Mouse (Mus musculus): ENCODE results near the gene Vmn1r94.
"Not testable (repeated sequence)": the region's sequence is repeated elsewhere in the genome, so short reads cannot be mapped to it uniquely, and the experiment has no call there.

Vmn1r94 gene

DNA sequence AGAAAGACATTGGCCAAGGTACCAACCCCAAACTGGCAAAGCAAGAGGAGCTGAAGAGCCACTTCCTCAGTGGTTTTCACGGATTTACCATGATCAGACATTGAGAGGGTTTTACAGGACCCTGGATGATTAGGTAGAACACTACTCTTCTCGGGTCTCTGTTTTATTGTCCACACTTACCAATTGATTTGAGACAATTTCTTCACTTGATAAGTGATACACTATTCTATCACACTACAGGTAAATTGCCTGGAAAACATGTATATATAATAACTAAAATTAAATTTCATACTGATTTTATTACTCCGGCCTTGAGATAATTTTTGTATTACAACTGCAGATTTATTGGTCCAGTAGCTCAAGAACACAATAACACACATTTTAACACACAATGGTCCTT lies at the start of gene Vmn1r94:
Gene Vmn1r94, minus strand, starts transcription at position 101 of the 400 bp plus-strand sequence.
- not testable (repeated sequence) for DNase-seq (ENCODE audit: low read depth, low spot score)

DNA sequence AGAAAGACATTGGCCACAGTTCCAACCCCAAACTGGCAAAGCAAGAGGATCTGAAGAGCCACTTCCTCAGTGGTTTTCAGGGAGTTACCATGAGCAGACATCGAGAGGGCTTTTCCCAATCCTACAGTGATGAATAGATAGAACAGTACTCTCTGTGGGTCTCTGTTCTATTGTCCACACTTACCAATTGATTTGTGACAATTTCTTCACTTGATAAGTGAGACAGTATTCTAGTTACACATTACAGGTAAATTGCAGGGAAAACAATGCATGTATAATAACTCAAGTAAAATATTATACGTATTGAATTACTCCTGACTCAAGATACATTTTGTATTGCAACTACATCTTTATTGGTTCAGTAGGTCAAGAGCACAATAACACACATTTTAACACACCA lies 37.3 kb upstream of the Vmn1r94 start, which contains the start of gene Gm6164:
Gene Gm6164, minus strand, starts transcription at position 101 of the 400 bp plus-strand sequence.
- not testable (repeated sequence) for DNase-seq (ENCODE audit: low read depth, low spot score)

DNA sequence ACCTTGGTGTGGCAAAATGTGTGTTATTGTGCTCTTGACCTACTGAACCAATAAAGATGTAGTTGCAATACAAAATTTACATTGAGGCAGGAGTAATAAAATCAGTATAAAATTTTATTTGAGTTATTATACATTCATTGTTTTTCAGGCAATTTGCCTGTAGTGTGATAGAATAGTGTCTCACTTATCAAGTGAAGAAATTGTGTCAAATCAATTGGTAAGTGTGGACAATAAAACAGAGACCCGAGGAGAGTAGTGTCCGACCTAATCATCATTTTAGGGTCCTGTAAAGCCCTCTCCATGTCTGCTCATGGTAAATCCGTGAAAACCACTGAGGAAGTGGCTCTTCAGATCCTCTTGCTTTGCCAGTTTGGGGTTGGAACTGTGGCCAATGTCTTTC lies 25.2 kb upstream of the Vmn1r94 start, which contains the start of gene Vmn1r95:
Gene Vmn1r95, plus strand, starts transcription at position 301 of the 400 bp plus-strand sequence.
- DNase-seq (ENCODE audit: low read depth, low spot score), result not testable (repeated sequence)

DNA sequence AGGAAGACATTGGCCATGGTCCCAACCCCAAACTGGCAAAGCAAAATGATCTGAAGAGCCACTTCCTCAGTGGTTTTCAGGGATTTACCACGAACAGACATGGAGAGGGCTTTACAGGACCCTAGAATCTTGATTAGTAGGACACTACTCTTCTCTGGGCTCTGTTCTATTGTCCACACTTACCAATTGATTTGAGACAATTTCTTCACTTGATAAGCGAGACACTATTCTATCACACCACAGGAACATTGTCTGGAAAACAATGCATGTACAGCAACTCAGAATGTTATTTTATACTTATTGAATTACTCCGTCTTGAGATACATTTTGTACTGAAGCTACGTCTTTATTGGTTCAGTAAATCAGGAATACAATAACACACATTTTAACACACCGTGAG lies 29.2 kb downstream of the Vmn1r94 start, which contains the start of gene Vmn1r93:
Gene Vmn1r93, minus strand, starts transcription at position 101 of the 400 bp plus-strand sequence.
- not testable (repeated sequence) for DNase-seq (ENCODE audit: low read depth, low spot score)

DNA sequence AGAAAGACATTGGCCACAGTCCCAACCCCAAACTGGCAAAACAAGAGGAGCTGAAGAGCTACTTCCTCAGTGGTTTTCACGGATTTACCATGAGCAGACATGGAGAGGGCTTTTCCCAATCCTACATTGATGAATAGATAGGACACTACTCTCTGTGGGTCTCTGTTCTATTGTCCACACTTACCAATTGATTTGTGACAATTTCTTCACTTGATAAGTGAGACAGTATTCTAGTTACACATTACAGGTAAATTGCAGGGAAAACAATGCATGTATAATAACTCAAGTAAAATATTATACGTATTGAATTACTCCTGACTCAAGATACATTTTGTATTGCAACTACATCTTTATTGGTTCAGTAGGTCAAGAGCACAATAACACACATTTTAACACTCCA lies 45.7 kb downstream of the Vmn1r94 start, which contains the start of gene Gm16442:
Gene Gm16442, minus strand, starts transcription at position 101 of the 400 bp plus-strand sequence.
- DNase-seq (ENCODE audit: low read depth, low spot score), result not testable (repeated sequence)

All from retina, adult 2 months (tissue).